Mouse (Mus musculus) gastrocnemius, postnatal 10 days (tissue): Measurements from ENCODE around the gene Nlrx1. TPM values are rescaled to one million over a fixed set of nuclear protein-coding genes. Genes with fewer than 3 reads are reported as not detected.
"Not testable (repeated sequence)": the region's sequence is repeated elsewhere in the genome, so short reads cannot be mapped to it uniquely, and the experiment has no call there.

Experiments used
- DNase-seq: peaks from one replicate; pipeline ENCODE4 v3.0.0; 2021; ENCODE audit warnings: mixed read lengths
- long read RNA-seq, 2 experiments: library from polyadenylated mRNA; stranded (forward); transcript quantifications; one replicate each; pipeline ENCODE4 v2.0.0; 2021
- total RNA-seq, 2 experiments: library from RNA; stranded (reverse); gene quantifications; 2 replicates each; pipeline ENCODE4 v1.2.3; 2021

Nlrx1 gene
- 10 to 100 TPM; 21.6 to 23.0 TPM for total RNA-seq
- long read RNA-seq, experiment 1, partial matches to known transcripts = 7 of 70 reads
- long read RNA-seq, experiment 1, other reads (novel, unspliced or antisense) = 61 of 70 reads
- long read RNA-seq, experiment 2, partial matches to known transcripts = 13 of 53 reads
- long read RNA-seq, experiment 2, other reads (novel, unspliced or antisense) = 39 of 53 reads

DNA sequence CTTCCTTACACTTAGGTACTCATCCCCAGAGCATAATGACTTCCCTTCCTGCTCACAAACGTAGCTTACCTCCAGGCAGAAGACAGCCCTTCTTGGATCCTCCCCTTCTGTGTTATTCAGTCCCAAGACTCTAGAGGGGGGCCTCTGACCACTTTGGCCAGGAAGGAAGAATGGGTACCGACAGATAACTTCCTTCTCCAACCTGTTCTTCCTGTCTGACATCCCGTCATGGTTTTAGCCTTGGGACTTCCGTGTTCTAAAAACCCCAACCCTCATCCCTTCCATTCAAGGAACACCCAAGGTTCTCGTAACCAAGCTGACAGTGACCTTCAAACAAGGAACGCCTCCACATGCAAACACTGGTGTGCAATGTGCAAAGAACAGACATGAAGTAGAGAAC is at the start of gene Nlrx1:
TSS of gene Nlrx1 (minus strand) at position 168 of the 400 bp plus-strand sequence.
- DNase-seq = no peak

DNA sequence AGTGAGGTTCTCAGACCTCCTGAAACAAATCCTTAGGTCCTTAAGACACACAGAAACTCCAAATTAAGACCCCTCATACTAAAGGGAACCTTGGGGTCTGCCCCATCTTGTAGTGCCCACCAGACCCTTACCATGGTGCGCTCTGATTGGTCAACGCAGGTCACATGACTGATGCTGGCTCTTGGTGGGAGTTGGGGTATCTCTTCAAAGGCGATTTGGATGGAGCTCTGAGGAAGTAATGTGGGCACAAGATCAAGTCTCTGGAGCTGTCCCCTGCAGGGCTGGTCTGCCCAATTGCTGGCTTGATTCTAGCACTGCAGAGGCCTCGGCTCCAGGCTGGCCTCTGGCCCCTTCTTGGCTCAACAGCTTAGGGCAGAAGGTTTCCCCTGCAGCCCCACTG is 49.1 kb upstream of the Nlrx1 start:
- no peak for DNase-seq

DNA sequence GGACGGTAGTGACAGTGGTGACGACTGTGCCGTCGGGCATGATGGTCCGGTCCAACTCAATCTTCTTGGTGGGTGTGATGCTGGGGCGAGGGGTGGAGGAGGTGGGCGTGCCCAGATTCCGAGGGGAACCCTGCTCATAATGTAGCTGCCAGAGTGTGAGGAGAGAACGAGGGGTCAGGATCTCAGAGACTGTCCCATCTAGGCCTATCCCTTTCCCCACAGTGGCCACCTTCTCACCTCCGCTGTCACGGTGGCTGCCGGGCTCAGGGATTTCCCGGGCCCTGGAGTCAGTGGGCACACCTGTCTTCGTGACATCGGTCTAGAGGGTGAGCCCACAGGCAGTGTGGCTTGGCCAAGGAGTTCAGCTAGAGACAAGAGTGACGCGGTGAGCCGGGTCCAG is 46.5 kb upstream of the Nlrx1 start:
- no peak for DNase-seq

GRCm38 (mm10) chr9:44314257-44314547 is 45.8 kb upstream of the Nlrx1 start:
- DNase-seq = no peak

- DNase-seq = no peak
Measured at GRCm38 (mm10) chr9:44313476-44314256, 45.3 kb upstream of the Nlrx1 start.

DNA sequence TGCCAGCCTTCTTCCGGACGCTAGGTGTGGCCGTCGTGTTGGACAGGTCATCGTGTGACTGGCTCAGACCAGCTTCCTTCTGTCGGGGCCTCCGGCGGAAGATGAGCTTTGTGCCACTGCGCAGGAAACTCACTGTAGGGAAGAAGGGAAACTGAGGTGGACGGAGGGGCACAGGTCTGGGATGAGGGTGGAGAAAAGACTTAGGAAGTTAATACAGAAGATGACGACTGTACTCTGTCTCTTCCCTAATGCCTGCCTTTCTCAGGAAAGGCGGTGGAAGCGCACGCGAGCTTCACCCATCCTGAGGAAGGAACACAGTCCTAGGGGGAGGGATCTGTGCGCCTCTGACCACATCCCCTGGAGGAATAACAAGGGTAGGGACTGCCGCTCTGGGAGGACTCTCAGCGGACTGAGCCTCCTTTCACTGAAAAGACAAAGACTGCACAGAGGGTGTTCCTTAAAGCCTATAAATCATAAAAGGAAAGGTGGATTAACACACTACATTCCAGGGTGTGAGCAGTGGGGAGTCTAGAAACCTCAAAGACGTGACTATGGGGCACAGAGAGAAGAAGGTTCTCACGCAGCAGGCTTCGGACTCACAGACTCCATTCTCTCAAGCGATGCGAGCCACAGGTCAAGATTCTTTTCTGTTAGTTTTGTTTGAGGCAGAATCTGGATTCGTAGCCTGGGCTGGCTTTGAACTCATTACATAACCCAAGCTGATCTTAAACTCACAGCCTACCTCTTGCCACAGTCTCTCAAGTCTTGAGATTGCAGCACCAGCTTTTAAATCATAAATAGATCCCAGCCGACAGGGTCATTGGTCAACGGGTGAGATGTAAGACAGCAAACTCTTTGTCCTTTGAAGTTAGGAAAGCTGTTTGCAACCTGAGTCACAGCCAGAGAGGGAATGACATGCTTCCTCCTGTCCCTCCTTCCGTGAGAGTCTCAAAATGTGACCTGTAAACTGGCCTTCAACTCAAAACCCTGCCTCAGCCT is 43.0 kb upstream of the Nlrx1 start:
- no peak for DNase-seq

- DNase-seq = no peak
Measured at GRCm38 (mm10) chr9:44310750-44311135, 42.3 kb upstream of the Nlrx1 start.

- DNase-seq = no peak
Measured at GRCm38 (mm10) chr9:44309756-44310155, 41.4 kb upstream of the Nlrx1 start.

DNA sequence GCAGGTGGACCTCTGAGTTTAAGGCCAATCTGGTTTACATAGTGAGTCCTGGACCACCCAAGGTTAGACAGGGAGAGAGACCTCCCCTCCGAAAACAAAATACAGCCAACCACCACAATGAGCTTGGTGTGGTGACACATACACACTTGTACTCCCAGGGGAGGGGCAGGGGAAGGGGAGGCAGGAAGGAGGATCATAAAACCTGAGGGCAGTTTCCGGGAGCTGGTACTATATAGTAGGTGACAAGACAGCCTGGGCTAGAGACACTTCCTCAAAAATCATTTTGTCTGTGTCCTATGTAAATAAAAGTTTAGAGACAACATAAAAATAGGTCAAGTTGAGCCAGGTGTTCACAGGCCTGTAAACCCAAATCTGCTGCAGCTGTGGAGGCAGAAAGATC is 38.8 kb upstream of the Nlrx1 start:
- DNase-seq = no peak

DNA sequence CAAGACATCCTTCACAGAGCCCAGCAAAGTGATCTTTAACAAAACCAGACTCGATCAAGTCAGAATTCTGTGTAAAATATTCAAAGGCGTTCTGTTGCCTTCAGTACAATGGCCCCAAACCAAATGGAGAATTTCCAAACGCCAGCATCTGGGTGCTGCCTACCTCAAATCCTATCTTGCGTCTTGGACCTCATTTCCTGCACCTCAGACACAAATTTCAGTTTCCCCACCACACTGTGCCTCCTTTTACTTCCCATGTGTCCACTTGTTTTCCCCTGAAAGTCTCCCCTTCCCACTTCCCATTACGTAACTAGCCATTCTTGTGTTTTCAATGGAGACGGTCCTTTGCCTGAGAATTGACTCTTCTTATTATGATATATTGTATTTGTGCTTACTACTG is 38.1 kb upstream of the Nlrx1 start:
- no peak for DNase-seq

GRCm38 (mm10) chr9:44305466-44306079 is 37.2 kb upstream of the Nlrx1 start, which contains the start of gene Hinfp:
Gene Hinfp, minus strand, starts transcription at chr9:44305671.
- DNase-seq = peak; percentile 92

- not testable (repeated sequence) for DNase-seq
Measured at GRCm38 (mm10) chr9:44300001-44300400, 31.6 kb upstream of the Nlrx1 start.

- no peak for DNase-seq
Measured at GRCm38 (mm10) chr9:44292490-44292889, 24.1 kb upstream of the Nlrx1 start.

DNA sequence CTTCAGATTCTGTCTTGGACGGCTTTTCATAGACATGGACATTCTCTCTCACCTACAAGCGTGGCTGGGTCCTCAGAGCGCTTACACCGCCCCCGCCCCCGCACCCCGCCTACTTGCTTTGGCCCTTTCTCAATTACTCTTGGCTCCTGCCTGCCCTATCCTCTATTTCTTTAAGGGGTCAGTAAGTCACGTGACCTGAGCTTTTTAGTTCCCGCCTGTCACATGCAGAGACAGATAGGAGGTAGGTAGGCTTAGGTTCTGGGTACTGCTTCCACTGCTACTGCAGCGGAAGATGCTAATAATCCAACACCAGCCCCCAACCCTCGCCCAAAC is 20.5 kb upstream of the Nlrx1 start:
- no peak for DNase-seq

- no peak for DNase-seq
Measured at GRCm38 (mm10) chr9:44288076-44288958, 19.9 kb upstream of the Nlrx1 start, which contains the start of gene Abcg4. Gene Abcg4, minus strand, starts transcription at chr9:44288615.

DNA sequence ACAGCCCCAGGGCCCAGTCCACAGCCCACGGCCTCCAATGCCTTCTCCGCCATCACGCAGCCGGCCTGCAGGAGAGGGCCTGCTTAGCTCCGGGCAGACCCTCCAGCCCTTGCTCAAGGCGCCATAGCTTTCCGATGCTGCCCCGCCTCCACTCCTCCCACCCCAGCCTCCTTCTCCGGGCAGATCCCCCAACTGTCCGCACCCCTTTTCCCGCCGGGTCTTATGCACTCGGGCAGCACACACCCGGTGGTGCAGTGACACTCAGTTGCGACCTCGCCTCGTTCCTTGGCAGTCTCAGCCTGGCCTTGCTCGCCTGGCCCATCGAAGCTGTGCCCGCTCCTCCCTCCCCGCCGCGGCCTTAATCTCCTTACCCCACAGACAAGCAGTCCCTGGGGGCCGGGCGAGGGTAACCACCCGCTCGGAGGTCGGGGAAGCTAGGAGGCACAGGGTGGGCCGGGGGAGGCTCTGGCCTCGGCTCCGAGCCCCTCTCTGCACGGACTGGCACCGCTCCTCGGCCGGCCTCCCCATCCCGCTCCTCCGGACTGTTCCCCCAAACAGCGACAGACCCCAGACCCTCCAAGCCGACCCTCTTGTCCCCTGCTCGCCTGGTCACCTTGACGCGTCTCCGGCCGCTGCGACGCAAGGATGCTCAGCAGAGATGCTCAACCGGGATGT is 19.1 kb upstream of the Nlrx1 start:
- peak; percentile 34 for DNase-seq

DNA sequence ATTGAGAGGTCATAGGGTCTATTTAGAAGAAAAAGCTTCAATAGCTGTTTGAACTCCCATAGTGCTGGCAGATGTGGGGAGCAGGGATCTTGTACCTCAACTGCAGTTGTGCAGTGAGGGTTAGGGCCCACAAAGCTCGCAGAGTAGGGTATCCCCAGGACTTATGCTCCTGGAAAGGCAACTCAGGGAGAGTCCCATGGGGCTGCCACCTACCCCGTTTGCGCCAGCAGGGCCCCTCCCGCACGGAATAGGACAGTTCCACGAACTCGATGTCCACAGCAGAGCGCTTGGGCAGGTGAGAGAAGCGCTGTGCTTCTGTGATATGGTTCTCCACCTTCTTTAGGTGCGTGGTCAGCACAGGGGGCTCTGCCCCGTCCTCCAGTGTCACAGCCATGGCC is 18.6 kb upstream of the Nlrx1 start:
- DNase-seq = no peak

- DNase-seq = no peak
Measured at GRCm38 (mm10) chr9:44286256-44286850, 18.0 kb upstream of the Nlrx1 start.

- no peak for DNase-seq
Measured at GRCm38 (mm10) chr9:44283183-44283582, 14.8 kb upstream of the Nlrx1 start.

- no peak for DNase-seq
Measured at GRCm38 (mm10) chr9:44269973-44270372, 1.6 kb upstream of the Nlrx1 start.
